Mouse (Mus musculus): ENCODE data around the gene Mmaa.

Gene Mmaa

DNA sequence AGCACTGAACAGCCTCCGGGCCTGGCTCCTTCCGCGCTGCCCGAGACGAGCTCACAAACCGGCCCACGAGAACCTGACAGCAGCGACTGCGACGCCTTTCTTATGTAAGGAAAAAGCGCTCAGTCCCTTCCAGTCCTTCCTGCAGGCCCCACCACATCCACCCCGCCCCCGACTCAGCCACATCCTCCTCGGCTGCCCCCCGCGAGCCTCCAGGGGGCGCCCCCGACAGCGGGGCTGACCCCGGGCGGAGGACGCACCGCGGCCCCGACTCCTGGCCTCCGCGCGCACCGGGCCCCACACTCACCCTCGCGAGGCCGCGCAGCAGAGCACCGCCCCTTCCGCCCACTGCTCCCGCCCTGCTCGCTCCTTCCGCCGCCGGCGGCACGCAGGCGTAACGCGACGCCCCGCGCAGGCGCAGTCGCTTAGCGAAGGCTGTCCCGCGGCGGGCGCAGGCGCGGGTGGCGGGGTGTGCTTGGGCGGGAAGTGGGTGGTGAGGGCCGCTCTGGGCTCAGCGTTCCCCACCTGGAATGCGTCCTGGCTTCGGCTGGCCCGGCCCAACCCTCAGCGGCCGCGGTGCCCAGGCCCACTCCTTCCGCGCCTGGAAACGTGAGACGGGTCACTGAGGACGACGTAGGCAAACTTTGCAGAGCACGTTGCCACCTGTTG is at the start of gene Mmaa:
TSS of gene Mmaa (minus strand) at position 328 of the 666 bp plus-strand sequence.
- in situ Hi-C loops (cut with MboI; ENCODE audit: unreplicated experiment in 2 of 2) = loop anchor here (10.0 to 25.0 kb wide), 10 partner anchors 293 to 1882 kb away; partner anchors contain the start of genes Lsm6 (in 2 of the 2), Usp38 (in 2 of the 2), Otud4 (in 1 of the 2) and Tmem184c (in 1 of the 2)

DNA sequence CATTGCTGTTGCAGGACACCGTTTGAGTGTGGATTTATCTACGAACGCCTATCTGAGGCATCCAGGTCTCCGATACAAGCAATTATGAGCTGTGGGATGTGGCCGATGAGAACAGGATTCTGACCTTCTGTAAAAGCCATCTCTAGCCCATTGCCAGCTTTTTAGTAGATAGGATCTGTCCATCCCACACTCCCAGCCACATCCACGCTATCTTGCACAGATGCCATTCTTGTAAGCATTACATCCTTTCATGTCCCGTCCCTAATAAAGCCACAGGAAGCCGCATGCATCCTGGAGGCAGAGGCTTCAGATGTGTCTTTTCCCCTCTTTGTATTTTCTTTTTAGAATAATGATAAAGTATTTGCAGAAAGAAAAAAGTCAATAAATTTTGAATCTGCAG is 46.5 kb upstream of the Mmaa start:
- in situ Hi-C loops (cut with MboI; ENCODE audit: unreplicated experiment in 2 of 2) = no loop called here

DNA sequence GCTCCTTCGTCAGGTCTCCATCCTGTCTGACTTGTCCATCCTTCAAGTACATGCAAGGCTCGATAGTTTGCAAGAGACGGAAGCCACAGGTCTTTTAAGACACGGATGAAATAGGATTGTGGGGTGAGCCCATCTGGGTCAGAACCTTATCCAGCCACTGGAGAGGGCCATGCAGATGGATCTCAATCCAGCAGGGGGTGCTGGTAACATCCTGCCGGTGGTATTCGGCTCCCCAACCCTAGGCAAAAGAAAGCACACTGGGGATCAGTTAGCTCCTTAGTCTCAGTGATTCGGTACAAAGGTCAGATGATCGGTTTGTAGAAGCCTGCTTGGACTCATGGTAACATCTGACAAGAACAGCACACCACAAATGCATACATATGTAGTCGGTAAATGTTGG is 44.8 kb upstream of the Mmaa start:
- in situ Hi-C loops (cut with MboI; ENCODE audit: unreplicated experiment in 2 of 2) = no loop called here

DNA sequence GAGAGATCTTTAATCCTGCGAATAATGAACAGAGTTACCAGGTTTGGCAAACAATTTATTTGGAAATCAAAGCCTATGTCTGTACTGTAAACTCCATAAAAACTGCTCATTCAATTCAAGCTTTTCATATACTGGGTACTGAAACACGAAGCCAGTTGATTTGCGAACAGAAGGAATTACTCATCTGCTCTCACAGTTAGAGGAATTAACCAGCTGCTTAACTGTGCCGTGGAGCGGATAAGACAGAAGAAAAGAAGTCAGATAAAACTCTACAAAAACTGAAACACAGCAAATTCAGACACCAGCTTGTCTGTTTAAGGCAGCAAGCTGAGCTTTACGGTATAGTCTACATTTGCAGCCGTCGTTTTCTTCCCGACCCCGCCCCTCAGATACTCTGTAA is 43.9 kb upstream of the Mmaa start:
- in situ Hi-C loops (cut with MboI; ENCODE audit: unreplicated experiment in 2 of 2) = no loop called here

DNA sequence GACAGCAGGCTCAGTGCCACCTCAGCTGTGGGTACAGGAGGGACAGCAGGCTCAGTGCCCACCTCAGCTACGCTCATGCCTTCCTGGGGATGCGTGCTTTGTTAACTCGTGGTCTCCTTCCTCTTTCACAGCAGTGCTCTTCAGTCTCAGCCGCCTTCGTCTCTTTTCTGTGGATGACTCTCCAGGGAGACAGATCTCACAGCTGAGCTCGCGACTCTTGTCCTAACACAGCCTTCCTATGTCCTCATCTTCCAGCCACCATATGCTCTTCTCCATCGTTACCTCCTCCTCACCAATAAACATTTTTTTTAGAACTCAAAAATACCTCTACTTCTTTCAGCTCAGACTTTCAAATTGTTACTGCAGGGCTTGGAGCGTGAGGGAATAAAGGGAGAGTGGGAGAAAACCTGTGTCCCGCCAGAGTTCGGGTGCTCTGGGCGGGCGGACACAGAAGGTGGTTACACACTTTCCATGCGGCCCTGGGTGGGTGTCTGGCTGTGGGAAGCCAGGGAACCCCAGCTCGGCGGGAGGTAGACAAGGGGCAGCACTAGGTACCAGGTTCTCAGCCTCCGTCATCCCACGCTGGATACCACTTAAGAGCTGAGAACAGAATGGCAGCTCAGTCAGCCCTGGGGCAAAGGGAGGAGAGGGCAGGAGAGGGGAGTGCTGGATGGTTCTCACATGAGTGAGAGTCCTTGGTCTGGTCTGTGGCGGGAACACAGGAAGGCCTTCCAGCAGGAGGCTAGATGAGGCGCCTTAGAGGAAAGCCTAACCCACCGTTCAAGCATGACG is 37.6 kb upstream of the Mmaa start:
- in situ Hi-C loops (cut with MboI; ENCODE audit: unreplicated experiment in 2 of 2) = no loop called here

DNA sequence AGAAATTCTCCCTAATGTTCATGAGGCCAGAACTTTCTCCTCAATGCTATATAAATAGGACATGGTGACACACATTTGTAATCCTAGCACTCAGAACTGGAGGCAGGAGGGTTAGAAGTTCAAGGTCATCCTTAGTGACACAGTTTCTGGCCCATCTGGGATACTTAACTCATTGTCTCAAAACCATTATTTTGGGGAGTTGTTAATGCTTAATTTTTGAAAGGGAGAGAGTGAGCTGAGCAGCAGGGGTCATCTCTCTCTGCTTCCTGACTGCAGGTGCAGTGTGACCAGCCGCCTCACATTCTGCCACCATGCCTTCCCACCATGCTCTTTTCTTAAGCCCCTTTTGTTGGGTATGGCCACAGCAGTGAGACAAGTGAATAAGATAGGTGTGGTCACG is 36.8 kb upstream of the Mmaa start:
- in situ Hi-C loops (cut with MboI; ENCODE audit: unreplicated experiment in 2 of 2) = no loop called here

DNA sequence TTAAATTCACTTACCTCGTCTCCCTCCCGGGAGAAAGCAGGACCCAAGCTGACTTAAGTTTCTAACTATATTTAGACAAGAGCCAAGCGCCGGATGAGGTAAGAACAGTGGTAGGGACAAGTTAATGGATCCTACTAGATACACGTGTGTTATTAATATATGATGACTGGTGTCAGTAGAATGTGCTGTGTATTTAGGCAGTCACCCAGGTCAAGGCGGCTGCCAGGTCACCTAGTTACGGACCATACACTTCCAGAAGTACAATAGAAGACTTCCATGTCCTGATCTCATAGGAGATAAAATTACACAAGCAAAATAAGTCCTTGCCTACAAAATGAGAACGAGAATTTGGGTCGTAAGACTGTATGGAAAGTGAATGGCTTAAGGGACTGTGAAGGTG is 36.3 kb upstream of the Mmaa start:
- in situ Hi-C loops (cut with MboI; ENCODE audit: unreplicated experiment in 2 of 2) = no loop called here

DNA sequence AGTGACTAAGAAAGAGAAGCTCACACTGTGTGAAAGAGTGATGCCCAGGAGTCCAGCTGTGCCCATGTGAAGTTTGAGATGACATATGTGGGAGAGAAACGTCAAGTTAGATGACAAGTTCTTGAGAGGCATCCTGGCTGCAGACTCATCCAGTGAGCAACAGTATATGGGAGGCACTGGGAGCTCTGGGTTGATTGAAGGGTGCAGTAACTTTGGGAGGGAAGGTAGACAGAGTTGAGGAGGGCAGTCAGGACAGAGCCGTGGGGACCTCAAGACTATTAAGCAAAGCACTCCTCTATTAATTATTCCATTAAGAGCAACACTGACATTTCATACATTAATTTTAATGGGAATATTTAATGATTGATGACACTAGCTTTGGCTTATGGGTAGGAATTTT is 35.0 kb upstream of the Mmaa start:
- in situ Hi-C loops (cut with MboI; ENCODE audit: unreplicated experiment in 2 of 2) = no loop called here

DNA sequence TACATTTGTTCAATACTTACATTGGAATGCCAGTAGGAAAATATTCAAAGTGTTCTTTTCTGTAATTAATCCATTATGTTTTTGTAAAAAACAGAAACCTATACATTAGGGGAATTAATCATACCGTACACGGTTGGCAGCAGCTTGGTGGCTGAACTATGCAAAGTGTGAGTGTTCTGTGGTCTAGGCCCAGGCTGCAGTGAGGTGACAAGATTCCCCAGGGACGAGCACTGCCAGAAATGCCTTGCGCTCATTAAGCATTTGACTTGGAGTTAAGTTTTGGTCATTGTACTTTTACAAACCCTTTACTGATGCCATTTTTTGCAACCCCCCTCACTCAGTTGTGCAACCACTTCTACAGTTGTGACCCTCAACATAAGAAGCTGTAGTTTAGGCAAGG is 34.4 kb upstream of the Mmaa start:
- in situ Hi-C loops (cut with MboI; ENCODE audit: unreplicated experiment in 2 of 2) = no loop called here

DNA sequence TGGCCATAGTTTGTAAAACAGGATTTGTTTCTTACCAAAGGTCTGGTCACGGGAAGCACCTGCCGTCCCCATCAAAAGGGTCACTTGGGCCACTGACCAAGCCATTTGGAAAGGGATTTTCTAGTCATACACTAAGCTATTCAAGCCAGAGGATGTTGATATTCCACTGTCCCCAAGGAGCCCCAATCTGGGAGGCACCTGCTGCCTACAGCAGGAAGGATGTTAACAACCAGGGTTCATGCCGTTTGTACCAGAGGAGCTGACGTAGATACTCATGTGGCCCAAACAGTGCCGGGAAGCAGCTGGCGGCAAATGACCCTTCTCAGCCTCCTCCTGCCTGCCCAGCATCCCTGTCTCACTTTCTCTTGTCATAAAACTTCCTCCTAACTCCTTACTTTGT is 30.8 kb upstream of the Mmaa start:
- in situ Hi-C loops (cut with MboI; ENCODE audit: unreplicated experiment in 2 of 2) = no loop called here

DNA sequence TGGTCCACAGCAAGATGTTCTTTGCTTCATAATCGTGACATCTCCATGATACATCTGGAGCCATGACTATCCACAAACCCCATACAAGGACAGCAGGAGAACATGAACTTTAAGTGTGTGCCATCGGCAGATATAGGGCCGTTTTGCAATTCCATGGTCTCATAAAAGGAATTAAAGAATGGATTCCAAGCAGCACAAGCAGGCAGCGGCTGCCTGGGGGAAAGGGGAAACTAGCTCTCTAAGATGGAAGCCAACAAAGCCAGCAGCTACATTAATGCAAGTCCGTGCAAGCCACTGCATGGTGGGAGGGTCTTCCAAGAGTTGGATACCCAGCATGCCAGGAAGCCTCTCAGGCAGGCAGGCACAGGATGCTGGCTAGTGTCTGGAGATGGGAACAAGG is 30.2 kb upstream of the Mmaa start:
- in situ Hi-C loops (cut with MboI; ENCODE audit: unreplicated experiment in 2 of 2) = loop anchor here (25.0 kb wide), 2 partner anchors 1162 to 1362 kb away; partner anchors contain the start of gene Gypa (in 2 of the 2)

DNA sequence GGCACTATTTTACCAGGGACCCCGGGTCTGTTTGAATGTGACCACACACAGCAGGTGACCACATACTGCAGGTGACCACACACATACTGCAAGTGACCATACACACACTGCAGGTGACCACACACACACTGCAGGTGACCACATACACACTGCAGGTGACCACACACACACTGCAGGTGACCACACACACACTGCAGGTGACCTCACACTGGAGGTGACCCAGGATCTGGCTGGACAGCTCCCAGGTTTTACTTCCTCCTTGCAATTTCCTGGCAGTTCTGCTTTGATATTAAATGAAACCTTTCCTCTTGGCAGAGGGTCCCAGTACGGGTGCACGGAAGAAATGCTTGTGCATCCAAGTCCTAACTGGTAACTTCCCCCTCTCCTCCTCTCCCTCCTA is 29.3 kb upstream of the Mmaa start:
- in situ Hi-C loops (cut with MboI; ENCODE audit: unreplicated experiment in 2 of 2) = loop anchor here (25.0 kb wide), 2 partner anchors 1163 to 1363 kb away; partner anchors contain the start of gene Gypa (in 2 of the 2)

DNA sequence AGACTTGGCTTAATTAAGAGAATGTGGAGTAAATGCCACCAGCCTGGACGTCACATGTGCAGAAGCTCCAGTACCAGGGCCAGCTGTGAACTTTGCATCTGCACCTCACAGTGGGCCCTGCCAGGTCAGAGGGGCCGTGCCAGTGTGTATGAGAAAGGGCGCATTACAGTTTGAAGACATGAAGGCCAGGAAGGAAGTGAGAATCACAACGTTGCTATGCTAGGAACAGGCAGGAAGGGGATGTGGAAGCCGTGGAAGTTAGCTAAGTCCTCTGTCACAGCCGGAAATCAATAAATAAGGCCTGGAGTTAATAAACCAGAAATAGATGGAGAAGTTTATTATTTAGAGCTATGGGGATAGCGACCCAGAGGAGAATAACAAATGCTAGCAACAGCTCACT is 28.4 kb upstream of the Mmaa start:
- in situ Hi-C loops (cut with MboI; ENCODE audit: unreplicated experiment in 2 of 2) = loop anchor here (25.0 kb wide), 2 partner anchors 1164 to 1364 kb away; partner anchors contain the start of gene Gypa (in 2 of the 2)

DNA sequence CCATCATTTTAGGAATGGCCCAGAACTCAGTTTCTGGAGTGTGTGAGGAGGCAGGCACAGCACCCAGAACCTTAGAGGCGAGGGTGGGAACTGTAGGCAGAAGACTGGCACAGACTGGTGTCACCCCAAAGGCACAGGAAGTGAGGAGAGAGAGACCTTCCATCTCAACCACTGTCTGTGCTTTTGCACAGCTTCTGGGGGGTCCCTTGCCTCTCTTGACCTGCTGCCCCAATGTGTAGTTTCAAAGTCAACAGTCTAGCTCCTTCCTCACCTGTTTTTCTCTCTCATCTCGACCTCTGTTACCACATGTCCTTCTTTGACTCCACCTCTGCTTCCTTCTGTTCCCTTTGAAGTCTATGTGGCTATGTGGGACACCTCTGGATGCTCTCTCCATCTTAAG is 16.1 kb upstream of the Mmaa start:
- in situ Hi-C loops (cut with MboI; ENCODE audit: unreplicated experiment in 2 of 2) = loop anchor here (25.0 kb wide), 2 partner anchors 1176 to 1376 kb away; partner anchors contain the start of gene Gypa (in 2 of the 2)

DNA sequence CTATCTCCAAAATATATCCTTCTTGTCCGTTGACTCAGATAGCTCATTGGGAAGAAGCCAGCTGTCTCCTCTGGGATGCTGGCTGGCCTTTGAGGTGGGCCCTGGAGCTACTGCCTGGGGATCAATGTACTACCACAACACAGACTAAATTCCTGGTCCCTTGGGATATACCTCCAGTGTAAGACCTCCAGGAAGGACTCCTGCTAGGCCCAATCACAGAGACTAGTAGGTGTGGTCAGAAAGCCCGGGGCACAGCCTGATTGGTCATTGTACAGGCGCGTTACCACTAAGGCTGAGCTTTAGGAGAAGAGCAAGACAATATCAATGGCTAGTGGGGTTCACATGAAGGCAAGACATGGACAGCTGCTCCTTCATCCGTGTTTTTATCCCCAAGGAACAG is 11.2 kb upstream of the Mmaa start:
- in situ Hi-C loops (cut with MboI; ENCODE audit: unreplicated experiment in 2 of 2) = loop anchor here (10.0 to 25.0 kb wide), 3 partner anchors 279 to 1381 kb away; partner anchors contain the start of gene Gypa (in 2 of the 2)

DNA sequence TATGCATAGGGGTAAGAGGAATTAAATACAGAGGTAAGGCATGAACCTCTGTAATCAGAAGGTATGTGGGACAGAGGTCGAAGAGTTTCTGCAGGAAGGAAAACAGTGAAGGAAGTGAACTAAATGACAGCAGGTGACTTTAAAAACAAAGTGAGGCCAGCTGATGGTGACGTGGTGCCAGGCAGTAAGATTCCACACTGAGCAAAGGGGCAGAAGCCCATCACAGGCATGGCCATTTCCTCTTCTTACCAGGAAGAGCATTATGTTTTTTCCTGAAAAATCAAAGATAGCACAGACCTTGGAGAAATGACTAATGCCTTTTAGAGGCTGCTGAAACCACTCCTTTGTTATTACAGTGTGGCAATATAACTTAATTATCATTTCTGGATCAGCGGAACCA is 6.8 kb upstream of the Mmaa start:
- in situ Hi-C loops (cut with MboI; ENCODE audit: unreplicated experiment in 2 of 2) = loop anchor here (10.0 to 25.0 kb wide), 3 partner anchors 283 to 1386 kb away; partner anchors contain the start of gene Gypa (in 2 of the 2)

DNA sequence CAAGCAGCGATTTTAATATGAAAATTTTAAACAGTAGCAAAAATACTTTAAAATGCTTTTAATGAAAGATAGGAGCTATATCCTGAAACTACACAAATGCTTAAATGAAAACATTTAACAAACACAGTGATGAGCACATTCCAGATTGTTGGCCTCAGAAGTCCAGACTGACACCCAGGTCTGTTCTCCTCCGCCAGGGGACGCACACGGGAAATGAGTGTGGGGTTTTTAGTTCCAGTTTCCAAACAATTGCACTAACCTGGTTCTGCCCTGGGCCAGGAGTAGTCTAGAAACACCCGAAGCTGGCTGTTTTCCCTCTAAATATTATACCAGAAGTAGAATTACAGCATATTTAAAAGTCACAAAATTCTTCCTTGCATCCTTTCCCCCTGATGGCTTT is 5.0 kb upstream of the Mmaa start:
- in situ Hi-C loops (cut with MboI; ENCODE audit: unreplicated experiment in 2 of 2) = loop anchor here (10.0 to 25.0 kb wide), 13 partner anchors 285 to 1887 kb away; partner anchors contain the start of genes Gypa (in 2 of the 2), Lsm6 (in 2 of the 2), Usp38 (in 2 of the 2) and Otud4 (in 1 of the 2)

DNA sequence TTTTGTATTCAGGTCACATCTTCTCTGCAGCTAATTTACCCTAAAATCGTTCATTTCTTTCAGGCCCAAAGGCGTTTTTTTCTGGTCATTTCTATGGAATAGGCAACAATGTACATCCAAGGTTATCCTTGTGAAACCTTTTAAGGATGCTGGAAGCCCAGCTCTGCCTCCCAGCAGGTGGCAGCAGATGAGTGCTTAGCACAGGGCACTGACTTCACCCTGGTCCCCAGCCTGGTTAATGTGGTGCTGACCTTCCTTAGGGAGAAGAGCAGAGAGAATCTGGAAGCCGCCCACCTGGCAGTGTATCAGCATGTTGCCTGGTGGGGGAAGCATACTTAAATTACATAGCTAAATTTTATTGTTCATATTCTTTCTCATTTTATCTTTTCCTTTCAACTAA is 3.0 kb upstream of the Mmaa start:
- in situ Hi-C loops (cut with MboI; ENCODE audit: unreplicated experiment in 2 of 2) = loop anchor here (10.0 to 25.0 kb wide), 10 partner anchors 290 to 1885 kb away; partner anchors contain the start of genes Lsm6 (in 2 of the 2), Usp38 (in 2 of the 2), Otud4 (in 1 of the 2) and Tmem184c (in 1 of the 2)

DNA sequence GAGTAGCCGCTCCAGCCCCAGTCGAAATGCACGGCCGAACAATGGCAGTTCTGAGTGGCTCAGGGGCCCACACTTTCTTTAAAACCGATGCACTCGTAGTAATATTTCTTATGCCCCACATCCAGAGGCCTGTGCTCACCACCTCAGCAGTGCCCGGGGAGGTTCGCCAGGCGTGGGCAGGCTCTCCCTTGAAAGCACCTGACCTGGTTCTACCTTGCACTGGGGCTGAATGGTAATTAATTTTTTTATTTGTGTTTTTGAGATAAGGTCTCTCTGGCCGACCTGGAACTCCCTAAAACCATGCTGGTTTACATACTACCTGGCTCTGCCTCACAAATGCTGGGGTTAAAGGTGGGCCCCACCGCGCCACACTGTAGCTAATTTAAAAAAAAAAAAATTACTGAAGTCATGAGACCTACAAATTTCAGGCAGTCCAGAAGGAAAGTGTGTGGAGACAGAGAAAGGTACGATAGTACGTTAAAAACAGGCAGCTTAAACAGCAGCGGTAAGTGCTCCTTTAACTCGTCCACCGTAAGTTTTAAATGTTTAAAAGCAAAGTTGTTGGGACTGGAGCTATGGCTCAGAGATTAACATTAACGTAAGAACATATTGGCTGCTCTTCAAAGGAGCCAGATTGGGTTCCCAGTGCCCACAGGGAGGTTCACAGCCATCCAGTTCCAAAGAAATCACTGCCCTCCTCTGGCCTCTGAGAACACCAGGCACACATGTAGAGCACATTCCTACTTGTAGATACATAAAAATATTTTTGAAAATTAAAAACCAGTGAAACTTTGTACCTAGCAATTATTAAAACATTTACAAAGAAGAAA is 754 bp upstream of the Mmaa start:
- in situ Hi-C loops (cut with MboI; ENCODE audit: unreplicated experiment in 2 of 2) = loop anchor here (10.0 to 25.0 kb wide), 10 partner anchors 292 to 1883 kb away; partner anchors contain the start of genes Lsm6 (in 2 of the 2), Usp38 (in 2 of the 2), Otud4 (in 1 of the 2) and Tmem184c (in 1 of the 2)

DNA sequence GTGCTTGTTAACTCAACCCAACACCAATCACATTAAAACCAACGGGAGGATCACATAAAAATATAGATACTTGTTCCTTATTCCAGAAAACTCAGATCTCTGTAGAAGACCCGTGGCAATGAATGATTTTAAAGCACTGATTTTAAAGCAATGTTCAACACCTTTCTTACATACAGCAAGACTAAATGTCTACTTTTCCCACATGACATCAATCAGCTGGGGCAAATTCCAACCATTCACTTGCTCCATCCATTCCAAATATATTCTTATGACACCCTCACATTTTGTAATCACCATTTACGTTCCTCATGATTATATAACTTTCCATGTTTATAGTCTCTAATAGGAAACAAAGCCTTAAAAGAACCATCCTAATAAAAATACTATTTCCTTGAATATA is 896 bp downstream of the Mmaa start:
- in situ Hi-C loops (cut with MboI; ENCODE audit: unreplicated experiment in 2 of 2) = loop anchor here (10.0 to 25.0 kb wide), 10 partner anchors 293 to 1882 kb away; partner anchors contain the start of genes Lsm6 (in 2 of the 2), Usp38 (in 2 of the 2), Otud4 (in 1 of the 2) and Tmem184c (in 1 of the 2)
